Mouse (Mus musculus) bone marrow macrophage, adult 2 months (primary cell): ENCODE data around the gene Cd164l2. TPM values are rescaled to one million over a fixed set of nuclear protein-coding genes. Genes with fewer than 3 reads are reported as not detected.
A peak's percentile ranks its signal among the peaks of the same experiment; 100 is the strongest.

Source experiments
- H3K27ac ChIP-seq: 2 replicates; pipeline ENCODE4 v1.5.1; 2012; ENCODE audit warnings: low read depth, low read length; ENCODE audit not compliant: insufficient read depth
- H3K4me1 ChIP-seq: 2 replicates; pipeline ENCODE4 v1.6.1; 2012; ENCODE audit warnings: low read length; ENCODE audit not compliant: control insufficient read depth, insufficient read depth
- H3K4me3 ChIP-seq: 2 replicates; pipeline ENCODE4 v1.5.1; 2012; ENCODE audit warnings: mild to moderate bottlenecking, low read length, moderate library complexity; ENCODE audit not compliant: insufficient read depth
- CTCF ChIP-seq: IDR thresholded peaks from 2 replicates; pipeline ENCODE4 v1.5.1; 2012; ENCODE audit warnings: low read depth, mild to moderate bottlenecking, low read length, moderate library complexity
- POLR2A ChIP-seq: IDR thresholded peaks from 2 replicates; pipeline ENCODE4 v1.6.1; 2012; ENCODE audit warnings: mild to moderate bottlenecking, low read depth, low read length, borderline replicate concordance
- polyA plus RNA-seq: library from polyadenylated mRNA; stranded (reverse); fragments of >200 nt; gene quantifications from 2 replicates; pipeline ENCODE4 v1.2.4, GENCODE M21; 2012; ENCODE audit not compliant: missing spikeins, insufficient read depth, insufficient read length

The Cd164l2 gene
- polyA plus RNA-seq, result not detected in 2 replicates

DNA sequence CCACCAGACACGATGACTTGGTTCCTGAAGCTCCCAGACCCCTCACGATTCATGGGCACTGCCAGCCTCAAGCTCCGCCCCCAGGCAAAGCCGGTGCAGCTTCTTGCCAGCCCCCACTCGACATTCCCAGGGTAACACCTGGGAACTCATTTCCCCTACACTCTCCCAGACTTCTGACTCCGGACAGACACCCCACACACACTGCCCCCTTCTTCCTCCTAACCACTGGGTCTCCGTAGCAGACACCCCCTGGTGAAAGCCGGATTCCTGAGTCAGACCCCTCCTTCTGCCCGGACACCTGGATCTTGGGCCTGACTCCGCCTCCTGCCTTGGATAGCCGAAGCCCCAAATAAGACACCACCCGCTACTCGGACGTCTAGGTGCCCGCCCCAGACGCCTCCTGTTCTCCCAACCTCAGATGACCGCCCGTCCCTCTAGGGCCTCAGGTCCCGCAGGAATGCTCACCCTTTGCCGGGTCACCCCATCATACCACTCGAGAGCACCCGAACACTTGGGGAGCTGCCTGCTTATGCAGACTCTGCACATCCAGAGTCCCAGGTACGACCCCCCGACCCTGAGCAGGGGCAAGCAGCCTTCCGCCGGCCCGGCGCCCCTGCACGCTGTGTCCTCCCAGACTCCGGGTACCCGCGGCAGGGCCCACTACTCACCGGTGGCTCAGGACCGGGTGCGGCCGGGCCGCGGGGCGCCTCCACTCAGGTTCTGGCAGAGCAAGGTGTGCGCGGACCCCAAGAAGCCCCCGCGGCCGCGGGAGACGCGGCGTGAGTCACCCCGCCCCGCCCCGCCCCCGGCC is at the start of gene Cd164l2, which contains the start of gene Gpr3:
Cd164l2 (plus strand) TSS at position 381 of the 811 bp plus-strand sequence.
Gpr3 (minus strand) TSS at position 786 of the 811 bp plus-strand sequence.
- Histone ChIP-seq H3K27ac (no peak within 1 kb of the TSS), H3K4me3 (peak within 1 kb of the TSS; percentile 60), H3K4me1 (peaks cover 2% of the 10 kb centered on the region)
- no peak for TF ChIP-seq POLR2A
- TF ChIP-seq CTCF, result no peak

DNA sequence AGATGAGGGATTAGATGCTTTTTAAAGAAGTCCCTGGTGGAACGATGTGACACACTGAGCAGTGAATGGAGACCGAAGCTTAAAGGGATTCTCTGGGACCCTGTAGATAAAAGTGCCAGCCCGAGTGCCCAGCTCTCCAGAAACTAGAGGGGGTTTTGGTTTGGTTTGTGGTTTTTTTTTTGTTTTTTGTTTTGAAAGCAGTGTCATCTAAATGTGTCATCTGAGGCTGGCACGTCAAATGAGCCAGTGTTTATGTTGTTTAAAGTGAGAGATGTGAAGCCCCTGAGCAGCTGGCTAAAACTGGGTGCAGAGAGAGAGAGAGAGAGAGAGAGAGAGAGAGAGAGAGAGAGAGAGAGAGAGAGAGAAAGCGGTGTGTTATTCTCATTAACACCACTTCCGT is 49.7 kb upstream of the Cd164l2 start:
- TF ChIP-seq CTCF (no peak), POLR2A (no peak)
- peaks cover 51% of the 10 kb centered on the region for H3K4me1 ChIP-seq
- no peak overlapping the region for H3K4me3 ChIP-seq
- no peak overlapping the region for H3K27ac ChIP-seq

DNA sequence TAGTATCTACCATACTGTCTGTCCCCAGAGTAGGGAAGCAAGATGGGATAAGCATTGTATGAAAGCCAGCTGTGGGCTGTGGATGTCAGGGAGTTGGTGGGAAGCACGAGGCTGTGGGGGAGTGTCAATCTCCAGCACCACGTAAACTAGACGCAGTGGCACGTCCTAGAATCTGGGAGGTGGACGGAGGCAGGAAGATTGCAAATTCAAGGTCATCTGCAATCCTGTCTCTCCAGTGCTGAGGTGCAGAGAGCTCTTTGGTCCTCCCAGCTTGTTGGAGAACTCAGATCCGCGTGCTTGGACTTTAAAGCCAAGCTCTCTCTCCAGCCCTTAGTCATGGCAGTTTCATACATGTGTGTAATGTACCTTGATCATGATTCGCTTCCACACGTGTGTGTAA is 45.2 kb upstream of the Cd164l2 start:
- Histone ChIP-seq H3K4me3 (no peak overlapping the region), H3K4me1 (peaks cover 42% of the 10 kb centered on the region), H3K27ac (peak overlapping the region; percentile 4; the same call in 1 of the 2 replicates)
- no peak for TF ChIP-seq CTCF
- TF ChIP-seq POLR2A, result no peak

DNA sequence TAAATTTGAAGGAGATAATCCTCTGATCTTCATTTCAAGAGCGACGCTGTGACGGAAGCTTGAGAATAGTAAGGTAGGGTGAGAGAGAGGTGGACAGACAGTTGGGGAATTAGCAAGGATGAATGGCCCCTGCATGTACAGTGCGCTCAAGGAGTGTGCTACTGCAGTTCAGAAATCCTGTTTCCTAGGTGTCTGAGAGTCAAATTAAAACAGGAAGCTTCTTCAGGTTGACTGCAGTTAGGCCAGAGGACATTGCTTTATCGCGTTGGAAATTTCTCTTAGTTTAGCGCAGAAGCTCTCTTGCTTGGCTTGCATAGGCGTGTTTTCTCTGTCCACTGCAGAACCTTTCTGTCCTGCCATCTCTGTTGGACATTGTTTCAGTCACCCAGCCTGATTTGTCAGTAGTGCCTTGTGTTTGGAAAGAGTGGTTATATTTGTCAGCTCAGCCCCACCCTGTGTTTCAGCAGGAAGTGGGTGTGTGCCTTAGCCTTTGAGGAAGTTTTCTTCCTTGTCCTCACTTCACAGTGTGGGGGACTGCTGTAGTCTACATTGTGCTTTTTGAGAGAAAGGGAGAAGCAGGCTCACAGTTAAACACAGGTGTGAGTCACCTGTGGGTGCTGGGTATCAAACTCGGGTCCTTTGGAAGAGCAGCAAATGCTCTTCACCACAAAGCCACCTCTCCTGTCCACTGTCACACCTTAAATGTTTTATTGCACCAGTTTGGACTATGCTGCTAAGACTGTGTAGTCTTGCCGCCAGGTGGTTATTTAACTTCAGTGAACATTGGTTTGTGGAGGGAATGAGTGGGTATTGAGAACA is 42.5 kb upstream of the Cd164l2 start:
- TF ChIP-seq CTCF (no peak), POLR2A (no peak)
- Histone ChIP-seq H3K4me3 (peak overlapping the region; percentile 47), H3K4me1 (peaks cover 51% of the 10 kb centered on the region), H3K27ac (peak overlapping the region; percentile 99)

DNA sequence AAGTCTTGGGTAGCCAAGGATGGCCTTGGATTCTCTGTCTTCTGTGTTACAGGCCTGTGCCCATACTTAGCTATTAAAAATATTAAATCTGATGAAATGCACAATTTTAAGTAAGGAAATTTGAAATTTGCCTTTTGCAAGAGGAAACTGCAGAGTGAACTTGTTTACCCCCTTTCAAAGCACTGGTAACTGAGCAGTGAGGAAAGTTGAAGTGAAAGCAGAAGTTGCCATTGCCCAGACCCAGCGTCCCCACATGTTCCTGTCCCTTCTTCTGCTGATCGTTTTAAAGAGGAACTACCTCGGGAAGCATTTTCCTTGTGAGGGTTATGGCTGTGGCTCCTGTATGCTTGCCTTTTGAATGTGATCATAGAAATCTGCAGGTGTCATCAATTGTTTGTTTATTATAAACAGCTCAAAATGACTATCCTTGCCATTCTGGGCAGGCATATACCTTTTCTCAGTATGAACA is 41.8 kb upstream of the Cd164l2 start:
- peaks cover 52% of the 10 kb centered on the region for H3K4me1 ChIP-seq
- no peak for TF ChIP-seq CTCF
- TF ChIP-seq POLR2A, result no peak
- peak overlapping the region; percentile 99 for H3K27ac ChIP-seq
- peak overlapping the region; percentile 47 for H3K4me3 ChIP-seq

DNA sequence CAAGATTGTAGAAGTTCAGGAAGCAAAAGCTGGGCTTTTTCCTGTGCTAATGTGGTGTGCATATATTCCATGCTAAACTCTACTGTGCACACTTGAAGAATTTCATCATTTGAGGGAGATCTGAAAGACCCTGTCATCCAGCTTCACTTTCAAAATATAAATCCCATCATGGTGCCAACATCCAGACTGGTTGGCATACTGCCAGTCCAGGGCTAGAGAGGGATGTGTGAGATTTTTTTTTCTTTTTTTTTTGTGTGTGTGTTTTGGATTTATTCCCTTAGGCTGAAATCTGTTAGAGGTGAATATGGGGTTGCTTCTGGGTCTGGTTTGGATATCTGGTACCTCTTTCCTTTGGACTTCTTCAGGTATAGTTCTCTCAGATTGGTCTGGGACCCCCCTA is 41.3 kb upstream of the Cd164l2 start:
- TF ChIP-seq CTCF (no peak), POLR2A (no peak)
- peaks cover 58% of the 10 kb centered on the region for H3K4me1 ChIP-seq
- peak overlapping the region; percentile 3; the same call in 1 of the 2 replicates for H3K4me3 ChIP-seq
- peak overlapping the region; percentile 98 for H3K27ac ChIP-seq

DNA sequence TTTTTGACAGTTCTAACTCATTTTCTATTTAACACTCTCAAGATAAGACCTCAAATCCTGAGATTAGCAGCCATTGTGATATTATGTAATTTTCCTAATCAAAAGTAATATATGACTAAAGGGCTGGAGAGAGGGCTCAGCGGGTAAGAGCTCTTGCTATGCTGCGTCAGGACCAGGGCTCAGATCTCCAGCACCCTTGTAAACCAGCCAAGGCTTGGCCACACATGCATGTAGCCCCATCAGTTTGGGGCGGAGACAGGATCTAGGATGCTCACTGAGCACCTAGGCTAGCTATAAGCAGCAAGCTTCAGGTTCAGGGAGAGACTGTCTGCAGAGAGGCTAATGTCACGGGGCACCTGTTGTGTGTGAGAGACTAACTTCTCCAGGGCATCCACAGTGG is 39.5 kb upstream of the Cd164l2 start:
- Histone ChIP-seq H3K4me1 (peaks cover 54% of the 10 kb centered on the region), H3K27ac (peak overlapping the region; percentile 98), H3K4me3 (no peak overlapping the region)
- TF ChIP-seq POLR2A, result no peak
- no peak for TF ChIP-seq CTCF

DNA sequence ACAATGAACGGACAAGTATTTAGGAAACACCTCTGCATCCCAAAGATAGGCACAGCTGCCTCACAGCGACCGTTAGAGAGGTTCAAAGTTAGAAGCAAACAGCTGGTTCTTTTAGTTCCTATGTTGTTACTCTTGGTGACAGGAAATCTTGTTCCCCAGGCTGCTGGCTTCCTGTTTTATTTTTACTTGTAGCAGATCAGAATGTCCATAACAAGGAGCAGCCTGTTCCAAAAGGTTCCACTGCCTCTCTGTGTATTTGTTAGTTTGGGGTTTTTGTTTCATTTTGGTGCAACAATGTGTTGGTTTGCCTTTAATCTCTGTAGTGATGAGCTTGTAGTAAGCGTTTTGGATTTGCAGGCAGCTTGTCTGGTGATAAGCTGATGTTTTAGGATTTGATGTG is 37.6 kb upstream of the Cd164l2 start:
- Histone ChIP-seq H3K27ac (peak overlapping the region; percentile 96), H3K4me1 (peaks cover 60% of the 10 kb centered on the region), H3K4me3 (peak overlapping the region; percentile 53)
- no peak for TF ChIP-seq CTCF
- TF ChIP-seq POLR2A, result no peak

DNA sequence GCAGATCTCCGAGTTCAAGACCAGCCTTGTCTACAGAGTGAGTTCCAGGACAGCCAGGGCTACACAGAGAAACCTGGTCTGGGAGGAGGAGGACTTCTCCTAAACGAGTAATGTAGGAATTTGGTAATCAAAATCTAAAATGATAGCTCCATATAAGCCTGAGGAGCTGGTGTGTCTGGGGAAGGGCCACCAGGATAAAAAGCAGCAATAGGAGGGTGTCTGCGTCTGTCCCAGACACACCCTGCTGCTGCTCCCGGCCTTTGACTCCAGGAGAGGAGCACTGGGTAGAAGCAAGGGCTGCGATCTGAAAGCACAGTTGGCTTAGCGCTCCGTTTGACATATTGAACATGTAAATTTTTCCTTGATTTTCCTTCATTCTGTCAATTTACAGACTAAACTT is 36.7 kb upstream of the Cd164l2 start:
- H3K4me3 ChIP-seq, result no peak overlapping the region
- H3K27ac ChIP-seq, result peak overlapping the region; percentile 61
- TF ChIP-seq POLR2A (no peak), CTCF (no peak)
- H3K4me1 ChIP-seq, result peaks cover 57% of the 10 kb centered on the region
